ENCODE assay signal across 16 mouse cellular contexts in the genomic region with DNA sequence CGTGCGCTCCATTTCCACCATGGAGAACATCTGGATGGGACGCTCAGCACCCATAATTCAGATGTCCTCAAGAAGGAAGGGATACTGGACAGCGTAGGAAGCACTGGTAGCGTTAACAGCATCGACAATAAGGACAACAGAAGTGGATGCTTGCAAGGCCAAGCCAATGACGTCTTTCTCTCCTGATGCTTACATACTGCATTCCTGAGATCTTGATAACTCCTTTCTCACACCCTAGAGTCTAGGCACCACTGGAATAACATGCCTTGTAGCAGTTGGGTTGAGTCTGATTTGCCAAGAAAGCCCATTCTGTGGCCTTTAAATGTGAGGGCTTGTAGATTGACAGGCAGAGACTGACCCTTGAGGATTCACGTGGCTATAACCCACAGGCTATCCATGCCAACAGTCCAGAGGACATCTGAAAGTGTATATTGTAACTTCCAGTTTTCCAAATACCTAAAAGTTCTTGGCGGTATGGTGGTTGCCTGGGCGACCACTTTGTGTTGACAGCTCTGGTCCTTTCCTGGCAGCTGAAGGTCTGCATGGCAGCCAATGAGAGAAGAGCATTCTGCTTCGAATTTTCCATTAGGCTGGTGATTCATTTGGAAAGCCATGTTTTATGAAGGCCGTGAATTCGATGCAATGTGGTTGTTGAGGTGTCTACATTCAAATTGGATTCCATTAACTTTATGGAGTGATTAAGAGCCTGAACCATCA.
"Had no signal": no experiment of that assay in that cellular context is flagged by ENCODE, and none has a peak within 500 bp of the region (broad histone marks: within the 10 kb centered on the region; RNA-seq: fewer than 3 reads in every experiment).

No protein-coding gene starts in this region.

- ATAC-seq: liver, postnatal 0 days; midbrain, embryonic 13.5 days; midbrain, embryonic 15.5 days had no signal

- H3K4me2 ChIP-seq: liver, embryonic 15.5 days; lung, embryonic 15.5 days; midbrain, embryonic 11.5 days; midbrain, embryonic 13.5 days; midbrain, embryonic 15.5 days; neural tube, embryonic 12.5 days; stomach, embryonic 15.5 days had no signal

- H3K27me3 ChIP-seq: liver, embryonic 15.5 days; lung, embryonic 15.5 days; megakaryocyte, embryonic 14.5 days; midbrain, embryonic 13.5 days; midbrain, embryonic 15.5 days; neural tube, embryonic 12.5 days; stomach, embryonic 15.5 days had no signal

- H3K4me1 ChIP-seq: liver, embryonic 15.5 days; lung, embryonic 15.5 days; midbrain, embryonic 13.5 days; midbrain, embryonic 15.5 days; neural tube, embryonic 12.5 days; stomach, embryonic 15.5 days had no signal

- H3K27ac ChIP-seq: liver, embryonic 15.5 days; lung, embryonic 15.5 days; macrophage; midbrain, embryonic 13.5 days; midbrain, embryonic 15.5 days; neural tube, embryonic 12.5 days; stomach, embryonic 15.5 days; stomach, postnatal 0 days had no signal

- H3K4me3 ChIP-seq: liver, embryonic 15.5 days; lung, embryonic 15.5 days; megakaryocyte, embryonic 14.5 days; midbrain, embryonic 13.5 days; midbrain, embryonic 15.5 days; neural tube, embryonic 12.5 days; stomach, embryonic 15.5 days had no signal

- H3K36me3 ChIP-seq: liver, embryonic 15.5 days; lung, embryonic 15.5 days; midbrain, embryonic 13.5 days; midbrain, embryonic 15.5 days; neural tube, embryonic 12.5 days; stomach, embryonic 15.5 days had no signal

- H3K9ac ChIP-seq: liver, embryonic 15.5 days; liver, postnatal 0 days; lung, embryonic 15.5 days; midbrain, embryonic 13.5 days; midbrain, embryonic 15.5 days; neural tube, embryonic 12.5 days; stomach, embryonic 15.5 days had no signal

- H3K9me3 ChIP-seq: liver, embryonic 15.5 days; lung, embryonic 15.5 days; midbrain, embryonic 13.5 days; midbrain, embryonic 15.5 days; neural tube, embryonic 12.5 days; stomach, embryonic 15.5 days had no signal

- DNase-seq: liver, postnatal 0 days; lung, postnatal 36 days; right cerebral cortex, postnatal 14 days; thymus, adult 2 months; thymus, postnatal 25 days; thymus, postnatal 4 days had no signal
